Mouse (Mus musculus): ENCODE measurements around the gene Nat14. TPM values are rescaled to one million over a fixed set of nuclear protein-coding genes. Genes with fewer than 3 reads are reported as not detected.

Gene Nat14
- polyA plus RNA-seq, 2 experiments, result 0.92 to 7.6 TPM

- H3K9me3 ChIP-seq (ENCODE audit: control insufficient read depth, low read length), result no peaks in the 10 kb centered on the region
- under 1% methylated on average over 50 of the region's 56 CpGs for WGBS
- H3K27me3 ChIP-seq (ENCODE audit: control insufficient read depth, insufficient read depth, low read length), result no peaks in the 10 kb centered on the region
- H3K4me3 ChIP-seq (replicated peaks; ENCODE audit: low read length), result peak within 1 kb of the TSS; percentile 63
- peak within 1 kb of the TSS; percentile 88 for H3K9ac ChIP-seq (ENCODE audit: low read depth, low read length, severe bottlenecking)
- H3K27ac ChIP-seq (replicated peaks; ENCODE audit: low read depth, low read length), result peak within 1 kb of the TSS; percentile 98
- ATAC-seq (ENCODE audit: low FRiP score, low read depth), result peak; percentile 93
- peak; percentile 99 for DNase-seq (ENCODE audit: low spot score)
- H3K4me1 ChIP-seq (ENCODE audit: control insufficient read depth, insufficient read depth, low read length), result peaks cover 9% of the 10 kb centered on the region
- H3K36me3 ChIP-seq (ENCODE audit: control insufficient read depth, insufficient read depth, low read length), result peaks cover 24% of the 10 kb centered on the region
- TF ChIP-seq POLR2A (IDR thresholded peaks at IDR 0.05; ENCODE audit: borderline replicate concordance, extremely low read depth, insufficient read depth, insufficient read length), result peak; percentile 63; the same call in 1 of the 2 replicates
- peak within 1 kb of the TSS; percentile 83 for H3K4me2 ChIP-seq (replicated peaks; ENCODE audit: low read depth, low read length, severe bottlenecking)
These were observed 6.7 kb upstream of the Nat14 start, which contains the start of gene Zfp628 for GRCm38 (mm10) chr7:4915007-4915665. TSS of gene Zfp628 (plus strand) at chr7:4915217.

GRCm38 (mm10) chr7:4915669-4916416, 6.0 kb upstream of the Nat14 start:
- no peaks in the 10 kb centered on the region for H3K9me3 ChIP-seq (ENCODE audit: control insufficient read depth, low read length)
- peak overlapping the region; percentile 63 for H3K4me3 ChIP-seq (replicated peaks; ENCODE audit: low read length)
- ATAC-seq (ENCODE audit: low FRiP score, low read depth) (peak; percentile 28; the same call in 1 of the 2 replicates), DNase-seq (ENCODE audit: low spot score) (peak; percentile 60)
- peak overlapping the region; percentile 98 for H3K27ac ChIP-seq (replicated peaks; ENCODE audit: low read depth, low read length)
- H3K9ac ChIP-seq (ENCODE audit: low read depth, low read length, severe bottlenecking), result peak overlapping the region; percentile 88
- H3K27me3 ChIP-seq (ENCODE audit: control insufficient read depth, insufficient read depth, low read length), result no peaks in the 10 kb centered on the region
- H3K36me3 ChIP-seq (ENCODE audit: control insufficient read depth, insufficient read depth, low read length), result peaks cover 31% of the 10 kb centered on the region
- TF ChIP-seq POLR2A (IDR thresholded peaks at IDR 0.05; ENCODE audit: borderline replicate concordance, extremely low read depth, insufficient read depth, insufficient read length), result no peak
- peak overlapping the region; percentile 83 for H3K4me2 ChIP-seq (replicated peaks; ENCODE audit: low read depth, low read length, severe bottlenecking)
- H3K4me1 ChIP-seq (ENCODE audit: control insufficient read depth, insufficient read depth, low read length), result peaks cover 9% of the 10 kb centered on the region
- 12% methylated on average over 14 of the region's 14 CpGs for WGBS

DNA sequence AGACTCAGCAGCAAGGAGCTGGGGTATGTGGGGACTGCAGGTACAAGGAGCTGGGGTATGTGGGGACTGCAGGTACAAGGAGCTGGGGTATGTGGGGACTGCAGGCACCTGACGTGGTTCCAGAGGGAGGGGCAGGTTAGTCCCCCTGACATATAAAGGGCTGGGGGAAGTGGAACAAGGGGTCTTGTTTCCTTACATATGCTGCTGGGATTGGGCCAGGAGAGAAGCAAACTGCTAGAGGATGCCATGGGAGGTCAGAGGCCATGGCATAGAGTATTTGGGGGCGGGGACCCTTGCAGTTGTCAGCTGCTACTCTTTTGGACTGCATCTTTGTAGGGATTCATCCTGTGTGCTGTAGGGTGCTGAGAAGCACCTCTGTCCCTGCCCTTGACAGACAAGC, 4.3 kb upstream of the Nat14 start:
- DNase-seq (ENCODE audit: low spot score), result no peak
- no peak overlapping the region for H3K4me2 ChIP-seq (replicated peaks; ENCODE audit: low read depth, low read length, severe bottlenecking)
- TF ChIP-seq POLR2A (IDR thresholded peaks at IDR 0.05; ENCODE audit: borderline replicate concordance, extremely low read depth, insufficient read depth, insufficient read length), result no peak
- peaks cover 38% of the 10 kb centered on the region for H3K36me3 ChIP-seq (ENCODE audit: control insufficient read depth, insufficient read depth, low read length)
- WGBS, result 89% methylated on average over 2 of the region's 2 CpGs
- no peaks in the 10 kb centered on the region for H3K27me3 ChIP-seq (ENCODE audit: control insufficient read depth, insufficient read depth, low read length)
- H3K27ac ChIP-seq (replicated peaks; ENCODE audit: low read depth, low read length), result no peak overlapping the region
- H3K4me1 ChIP-seq (ENCODE audit: control insufficient read depth, insufficient read depth, low read length), result peaks cover 12% of the 10 kb centered on the region
- no peaks in the 10 kb centered on the region for H3K9me3 ChIP-seq (ENCODE audit: control insufficient read depth, low read length)
- no peak for ATAC-seq (ENCODE audit: low FRiP score, low read depth)
- H3K9ac ChIP-seq (ENCODE audit: low read depth, low read length, severe bottlenecking), result no peak overlapping the region
- no peak overlapping the region for H3K4me3 ChIP-seq (replicated peaks; ENCODE audit: low read length)

- Histone ChIP-seq H3K36me3 (ENCODE audit: control insufficient read depth, insufficient read depth, low read length) (peaks cover 38% of the 10 kb centered on the region), H3K27ac (replicated peaks; ENCODE audit: low read depth, low read length) (no peak overlapping the region), H3K4me3 (replicated peaks; ENCODE audit: low read length) (no peak overlapping the region), H3K9me3 (ENCODE audit: control insufficient read depth, low read length) (no peaks in the 10 kb centered on the region), H3K4me2 (replicated peaks; ENCODE audit: low read depth, low read length, severe bottlenecking) (no peak overlapping the region), H3K4me1 (ENCODE audit: control insufficient read depth, insufficient read depth, low read length) (peaks cover 24% of the 10 kb centered on the region), H3K27me3 (ENCODE audit: control insufficient read depth, insufficient read depth, low read length) (no peaks in the 10 kb centered on the region), H3K9ac (ENCODE audit: low read depth, low read length, severe bottlenecking) (no peak overlapping the region)
- WGBS, result 86% methylated on average over 14 of the region's 15 CpGs
- TF ChIP-seq POLR2A (IDR thresholded peaks at IDR 0.05; ENCODE audit: borderline replicate concordance, extremely low read depth, insufficient read depth, insufficient read length), result no peak
- no peak for DNase-seq (ENCODE audit: low spot score)
- no peak for ATAC-seq (ENCODE audit: low FRiP score, low read depth)
These were observed 3.1 kb upstream of the Nat14 start for GRCm38 (mm10) chr7:4918681-4919080.

GRCm38 (mm10) chr7:4919096-4919495, 2.7 kb upstream of the Nat14 start:
- TF ChIP-seq POLR2A (IDR thresholded peaks at IDR 0.05; ENCODE audit: borderline replicate concordance, extremely low read depth, insufficient read depth, insufficient read length), result no peak
- Histone ChIP-seq H3K27ac (replicated peaks; ENCODE audit: low read depth, low read length) (no peak overlapping the region), H3K36me3 (ENCODE audit: control insufficient read depth, insufficient read depth, low read length) (peaks cover 38% of the 10 kb centered on the region), H3K9me3 (ENCODE audit: control insufficient read depth, low read length) (no peaks in the 10 kb centered on the region), H3K4me3 (replicated peaks; ENCODE audit: low read length) (no peak overlapping the region), H3K9ac (ENCODE audit: low read depth, low read length, severe bottlenecking) (no peak overlapping the region), H3K4me1 (ENCODE audit: control insufficient read depth, insufficient read depth, low read length) (peaks cover 29% of the 10 kb centered on the region), H3K4me2 (replicated peaks; ENCODE audit: low read depth, low read length, severe bottlenecking) (no peak overlapping the region), H3K27me3 (ENCODE audit: control insufficient read depth, insufficient read depth, low read length) (no peaks in the 10 kb centered on the region)
- DNase-seq (ENCODE audit: low spot score), result no peak
- no peak for ATAC-seq (ENCODE audit: low FRiP score, low read depth)
- WGBS, result 85% methylated on average over 13 of the region's 21 CpGs
